Mouse (Mus musculus) myocyte (in vitro differentiated cells): ENCODE results near the gene Fam221b. TPM values are rescaled to one million over a fixed set of nuclear protein-coding genes. Genes with fewer than 3 reads are reported as not detected.

ENCODE experiments used
- H3K27me3 ChIP-seq: one replicate; pipeline ENCODE4 v1.6.1; 2011; ENCODE audit not compliant: control insufficient read depth, insufficient read depth, insufficient read length
- H3K36me3 ChIP-seq: one replicate; pipeline ENCODE4 v1.6.1; 2011; ENCODE audit not compliant: control insufficient read depth, insufficient read depth
- H3K4me2 ChIP-seq: one replicate; pipeline ENCODE4 v1.6.1; 2011; ENCODE audit warnings: low read depth, control low read depth
- H3K4me3 ChIP-seq: one replicate; pipeline ENCODE4 v1.5.1; 2011; ENCODE audit warnings: mild to moderate bottlenecking, control low read depth, moderate library complexity
- H3K79me2 ChIP-seq: one replicate; pipeline ENCODE4 v1.6.1; 2011; ENCODE audit not compliant: control insufficient read depth, insufficient read depth
- H3ac ChIP-seq: one replicate; pipeline ENCODE4 v1.6.1; 2011; ENCODE audit not compliant: control insufficient read depth, insufficient read length
- CEBPB ChIP-seq: IDR thresholded peaks from 2 replicates; pipeline ENCODE4 v1.6.1; 2011; ENCODE audit warnings: mild to moderate bottlenecking, moderate library complexity; ENCODE audit not compliant: poor library complexity, insufficient read depth, severe bottlenecking
- E2F4 ChIP-seq: IDR thresholded peaks from one replicate; pipeline ENCODE4 v1.6.1; 2011; ENCODE audit warnings: mild to moderate bottlenecking, control low read depth, moderate library complexity; ENCODE audit not compliant: insufficient read depth
- MAX ChIP-seq: IDR thresholded peaks from one replicate; pipeline ENCODE4 v1.6.1; 2011; ENCODE audit warnings: low read depth, mild to moderate bottlenecking, control low read depth
- MYOD1 ChIP-seq, 3 experiments: IDR thresholded peaks; one replicate each; pipeline ENCODE4 v1.6.1; 2011; ENCODE audit warnings: control low read depth in 2 of 3, low read depth in 2 of 3, mild to moderate bottlenecking in 2 of 3, moderate library complexity in 1 of 3; ENCODE audit not compliant: insufficient read length in 2 of 3, control insufficient read depth in 1 of 3
- MYOG ChIP-seq, 3 experiments: IDR thresholded peaks; one replicate each; pipeline ENCODE4 v1.6.1; 2011; ENCODE audit warnings: control low read depth in 2 of 3, low read depth in 2 of 3, mild to moderate bottlenecking in 2 of 3; ENCODE audit not compliant: insufficient read length in 2 of 3, control insufficient read depth in 1 of 3, insufficient read depth in 1 of 3
- POLR2A ChIP-seq: IDR thresholded peaks from one replicate; pipeline ENCODE4 v1.6.1; 2011; ENCODE audit warnings: low read depth, mild to moderate bottlenecking, control low read depth, moderate library complexity; ENCODE audit not compliant: insufficient read length
- POLR2AphosphoS2 ChIP-seq: IDR thresholded peaks from one replicate; pipeline ENCODE4 v1.6.1; 2011; ENCODE audit warnings: low read depth, control low read depth; ENCODE audit not compliant: insufficient read length
- REST ChIP-seq: IDR thresholded peaks from one replicate; pipeline ENCODE4 v1.6.1; 2011; ENCODE audit warnings: mild to moderate bottlenecking, control low read depth, moderate library complexity; ENCODE audit not compliant: insufficient read depth, insufficient read length
- SRF ChIP-seq: IDR thresholded peaks from one replicate; pipeline ENCODE4 v1.6.1; 2011; ENCODE audit warnings: low read depth; ENCODE audit not compliant: control insufficient read depth, insufficient read length
- TCF12 ChIP-seq: IDR thresholded peaks from one replicate; pipeline ENCODE4 v1.6.1; 2011; ENCODE audit warnings: mild to moderate bottlenecking, control low read depth; ENCODE audit not compliant: poor library complexity, insufficient read depth, severe bottlenecking
- TCF3 ChIP-seq: IDR thresholded peaks from one replicate; pipeline ENCODE4 v1.6.1; 2011; ENCODE audit warnings: low read depth, control low read depth; ENCODE audit not compliant: insufficient read length
- USF1 ChIP-seq: IDR thresholded peaks from one replicate; pipeline ENCODE4 v1.6.1; 2011; ENCODE audit warnings: low read depth, mild to moderate bottlenecking, control low read depth, moderate library complexity
- polyA plus RNA-seq: library from polyadenylated mRNA; unstranded; fragments of >200 nt; fragmentation: generic; extraction: Trizol; gene quantifications from one replicate; pipeline ENCODE4 v1.2.1, GENCODE M21; 2012; ENCODE audit warnings: missing spikeins

Gene Fam221b
- polyA plus RNA-seq, 1 experiment, result 3.4 TPM

DNA sequence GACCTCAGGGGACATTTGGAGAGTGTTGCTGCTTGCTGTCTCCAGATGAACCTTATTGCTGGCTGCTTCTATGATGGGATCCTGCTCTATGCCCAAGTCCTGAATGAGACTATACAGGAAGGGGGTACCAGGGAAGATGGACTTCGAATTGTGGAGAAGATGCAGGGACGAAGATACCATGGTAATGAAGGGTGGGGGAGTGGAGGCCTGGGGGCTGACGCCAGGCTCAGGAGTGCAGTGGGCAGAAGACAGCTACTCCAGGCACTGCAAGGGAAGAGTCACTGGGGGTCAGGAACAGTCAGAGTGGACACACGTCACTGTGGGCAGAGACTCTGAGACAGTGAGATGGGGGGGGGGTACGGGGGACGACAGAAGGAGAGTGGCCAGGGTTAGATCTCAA lies 28.5 kb downstream of the Fam221b start:
- H3K27me3 ChIP-seq, result no peaks in the 10 kb centered on the region
- TF ChIP-seq MYOD1 (IDR thresholded peaks at IDR 0.05; ENCODE audit: control insufficient read depth in 1 of 3, insufficient read length in 2 of 3, low read depth in 2 of 3) (no peak), TCF12 (no peak), REST (no peak), CEBPB (no peak), POLR2A (no peak), MAX (no peak), MYOG (IDR thresholded peaks at IDR 0.05; ENCODE audit: control insufficient read depth in 1 of 3, insufficient read depth in 1 of 3, insufficient read length in 2 of 3, low read depth in 2 of 3) (no peak), E2F4 (no peak), USF1 (no peak)
- no peak overlapping the region for H3K4me3 ChIP-seq

DNA sequence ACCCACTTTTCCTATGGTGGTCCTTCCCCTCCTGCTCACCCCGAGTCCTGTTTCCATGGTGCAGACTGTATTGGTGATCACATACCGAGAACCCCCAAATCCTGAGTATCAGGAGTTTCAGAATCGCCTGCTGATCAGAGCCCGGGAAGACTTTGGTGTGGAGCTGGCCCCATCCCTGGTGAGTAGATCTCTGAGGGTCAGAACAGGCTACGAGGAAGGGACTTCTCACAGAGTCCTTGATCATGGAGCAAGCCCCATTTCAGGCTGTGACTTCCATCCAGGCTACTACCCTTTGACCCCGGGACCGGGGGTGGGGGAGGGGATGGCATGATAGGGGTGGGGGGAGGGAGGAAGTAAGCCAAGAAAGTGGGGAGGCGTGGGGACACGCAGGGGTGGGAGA lies 28.9 kb downstream of the Fam221b start:
- TF ChIP-seq E2F4, result no peak
- TF ChIP-seq MYOG (IDR thresholded peaks at IDR 0.05; ENCODE audit: control insufficient read depth in 1 of 3, insufficient read depth in 1 of 3, insufficient read length in 2 of 3, low read depth in 2 of 3), result no peak
- no peak for TF ChIP-seq POLR2A
- no peak for TF ChIP-seq TCF3
- TF ChIP-seq REST, result no peak
- TF ChIP-seq MYOD1 (IDR thresholded peaks at IDR 0.05; ENCODE audit: control insufficient read depth in 1 of 3, insufficient read length in 2 of 3, low read depth in 2 of 3), result no peak
- TF ChIP-seq USF1, result no peak
- TF ChIP-seq TCF12, result no peak
- no peak for TF ChIP-seq MAX
- no peak for TF ChIP-seq SRF
- no peak for TF ChIP-seq POLR2AphosphoS2
- TF ChIP-seq CEBPB, result no peak
- Histone ChIP-seq H3K27me3 (no peaks in the 10 kb centered on the region), H3K4me2 (no peak overlapping the region), H3ac (no peak overlapping the region), H3K4me3 (no peak overlapping the region), H3K79me2 (no peaks in the 10 kb centered on the region), H3K36me3 (no peaks in the 10 kb centered on the region)

More for the DNA sequence above, 28.5 kb downstream of the Fam221b start:
- no peaks in the 10 kb centered on the region for H3K79me2 ChIP-seq
- H3K4me2 ChIP-seq, result no peak overlapping the region
- H3ac ChIP-seq, result no peak overlapping the region
- H3K36me3 ChIP-seq, result no peaks in the 10 kb centered on the region

DNA sequence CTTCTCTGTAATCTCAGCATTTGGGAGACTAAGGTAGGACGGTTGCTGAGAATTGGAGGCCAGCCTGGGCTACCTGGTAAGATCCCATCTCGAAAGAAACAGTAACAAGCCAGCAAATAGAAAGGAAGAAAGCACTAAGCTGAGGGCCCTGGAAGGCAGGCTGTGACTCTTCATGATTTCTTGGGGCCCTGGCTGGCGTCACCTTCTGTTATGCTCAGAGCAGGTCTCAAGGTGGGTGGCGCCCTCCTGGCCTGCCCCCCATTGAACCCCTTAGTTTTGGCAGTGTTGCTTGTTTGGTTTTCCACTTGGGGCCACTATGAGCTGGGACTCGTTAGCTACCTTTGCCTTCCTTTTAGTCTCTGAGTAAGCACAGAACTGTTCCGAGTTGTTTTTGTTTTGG lies 32.2 kb downstream of the Fam221b start:
- no peaks in the 10 kb centered on the region for H3K79me2 ChIP-seq
- no peak overlapping the region for H3ac ChIP-seq
- H3K27me3 ChIP-seq, result no peaks in the 10 kb centered on the region
- H3K36me3 ChIP-seq, result no peaks in the 10 kb centered on the region
- H3K4me3 ChIP-seq, result no peak overlapping the region
- no peak for TF ChIP-seq CEBPB
- TF ChIP-seq POLR2AphosphoS2, result no peak
- TF ChIP-seq SRF, result no peak
- no peak for TF ChIP-seq TCF3
- no peak for TF ChIP-seq POLR2A
- TF ChIP-seq REST, result no peak
- TF ChIP-seq USF1, result no peak
- no peak for TF ChIP-seq MYOG (IDR thresholded peaks at IDR 0.05; ENCODE audit: control insufficient read depth in 1 of 3, insufficient read depth in 1 of 3, insufficient read length in 2 of 3, low read depth in 2 of 3)
- no peak for TF ChIP-seq MAX
- TF ChIP-seq MYOD1 (IDR thresholded peaks at IDR 0.05; ENCODE audit: control insufficient read depth in 1 of 3, insufficient read length in 2 of 3, low read depth in 2 of 3), result no peak
- no peak for TF ChIP-seq TCF12
- no peak for TF ChIP-seq E2F4
- no peak overlapping the region for H3K4me2 ChIP-seq

GRCm38 (mm10) chr4:43634621-43635374 lies 34.1 kb downstream of the Fam221b start:
- Histone ChIP-seq H3ac (no peak overlapping the region), H3K27me3 (no peaks in the 10 kb centered on the region), H3K4me2 (no peak overlapping the region), H3K79me2 (no peaks in the 10 kb centered on the region), H3K36me3 (no peaks in the 10 kb centered on the region), H3K4me3 (no peak overlapping the region)
- TF ChIP-seq MYOG (IDR thresholded peaks at IDR 0.05; ENCODE audit: control insufficient read depth in 1 of 3, insufficient read depth in 1 of 3, insufficient read length in 2 of 3, low read depth in 2 of 3), result no peak
- no peak for TF ChIP-seq CEBPB
- TF ChIP-seq MYOD1 (IDR thresholded peaks at IDR 0.05; ENCODE audit: control insufficient read depth in 1 of 3, insufficient read length in 2 of 3, low read depth in 2 of 3), result no peak
- no peak for TF ChIP-seq E2F4
- no peak for TF ChIP-seq SRF
- no peak for TF ChIP-seq POLR2A
- TF ChIP-seq TCF3, result no peak
- TF ChIP-seq TCF12, result no peak
- TF ChIP-seq POLR2AphosphoS2, result no peak
- TF ChIP-seq USF1, result no peak
- TF ChIP-seq REST, result no peak
- TF ChIP-seq MAX, result no peak
